ENCODE assay signal across 17 mouse cellular contexts in genomic region chr2:103017391-103017824, GRCm38 (mm10). TPM values are rescaled to one million over a fixed set of nuclear protein-coding genes. Genes with fewer than 3 reads are reported as not detected.
DNase-seq lines count a peak whose midpoint lies in the region; ATAC-seq and TF ChIP-seq lines count a peak whose summit lies in the region.
"Had no signal": no experiment of that assay in that cellular context is flagged by ENCODE, and none has a peak within 500 bp of the region (broad histone marks: within the 10 kb centered on the region; RNA-seq: fewer than 3 reads in every experiment).

No protein-coding gene starts in this region.

- H3K36me3 ChIP-seq in forebrain, postnatal 0 days (ENCODE audit: insufficient read depth): no peaks in the 10 kb centered on the region

- TF ChIP-seq CTCF in forebrain, postnatal 0 days (IDR thresholded peaks at IDR 0.05; ENCODE audit: low read depth): no peak

- peak; percentile 37 for DNase-seq in heart, adult 11 months
- DNase-seq in heart, postnatal 10 days: no peak
- DNase-seq in MEL-GATA-1-ER (ENCODE audit: extremely low read depth, low read depth) (peak; percentile 32), liver (peak; percentile 32)
- no peak for DNase-seq in embryo, embryonic 10 days (ENCODE audit: low spot score)
- no peak for DNase-seq in forebrain, postnatal 0 days
- no peak for DNase-seq in spleen, adult 12 weeks (ENCODE audit: low spot score)
- DNase-seq: adrenal gland, postnatal 14 days; cerebellum, postnatal 10 days; kidney, adult 18-20 months; retina, postnatal 1 day had no signal

- no peaks in the 10 kb centered on the region for H3K27me3 ChIP-seq in forebrain, postnatal 0 days (ENCODE audit: insufficient read depth, low read length)
- H3K27me3 ChIP-seq: embryonic facial prominence, embryonic 12.5 days; neural tube, embryonic 15.5 days had no signal

- no peak overlapping the region for H3K4me2 ChIP-seq in forebrain, postnatal 0 days (ENCODE audit: low read depth)
- H3K4me2 ChIP-seq: embryonic facial prominence, embryonic 12.5 days; hindbrain, embryonic 14.5 days; midbrain, embryonic 11.5 days; neural tube, embryonic 15.5 days had no signal

- intact Hi-C loops in heart, postnatal 10 days (cut with DNase I): loop anchor here (5.0 kb wide), 1 partner anchor 425 kb away; no protein-coding TSS in a partner anchor

- H3K4me1 ChIP-seq in forebrain, postnatal 0 days (ENCODE audit: insufficient read depth): no peaks in the 10 kb centered on the region
- H3K4me1 ChIP-seq: embryonic facial prominence, embryonic 12.5 days; limb, embryonic 10.5 days had no signal

- WGBS in forebrain, postnatal 0 days: 87% methylated on average over 2 of the region's 2 CpGs

- H3K9ac ChIP-seq in forebrain, postnatal 0 days: no peak overlapping the region
- H3K9ac ChIP-seq: embryonic facial prominence, embryonic 12.5 days; hindbrain, embryonic 14.5 days; neural tube, embryonic 15.5 days had no signal

- H3K9me3 ChIP-seq in forebrain, postnatal 0 days (ENCODE audit: low read length): 0 out of 2 replicates have a peak, but pooled peaks cover 2% of the 10 kb centered on the region
- H3K9me3 ChIP-seq: embryonic facial prominence, embryonic 12.5 days; limb, embryonic 10.5 days; neural tube, embryonic 15.5 days had no signal

- ATAC-seq in megakaryocyte, adult 5-6 weeks (ENCODE audit: poor library complexity, severe bottlenecking): 0 out of 2 replicates have a peak, but pooled peaks have one; percentile 13
- no peak for ATAC-seq in forebrain, postnatal 0 days

- H3K27ac ChIP-seq in forebrain, postnatal 0 days (ENCODE audit: low read depth, low read length): no peak overlapping the region
- H3K27ac ChIP-seq: embryonic facial prominence, embryonic 12.5 days; hindbrain, embryonic 14.5 days; limb, embryonic 10.5 days; neural tube, embryonic 15.5 days had no signal

- no peak overlapping the region for H3K4me3 ChIP-seq in forebrain, postnatal 0 days (ENCODE audit: low read depth, low read length)
- H3K4me3 ChIP-seq: embryonic facial prominence, embryonic 12.5 days; limb, embryonic 10.5 days; neural tube, embryonic 15.5 days had no signal

RNA-seq across cellular contexts. Expression of gene Pdhx, which starts 55.9 kb away (rescaled TPM):
- 100 to 1,000 TPM; 133 to 140 TPM for total RNA-seq in heart, postnatal 10 days (2021)
- total RNA-seq in megakaryocyte, adult 5-6 weeks (2015): 13.5 and 16.8 TPM in 2 replicates
- total RNA-seq in megakaryocyte, adult 5-6 weeks (2017): 20.6 and 23.9 TPM in 2 replicates
- total RNA-seq in forebrain, postnatal 0 days (2014; rRNA removed): 48.8 and 49.8 TPM in 2 replicates
- 57.2 and 65.1 TPM in 2 replicates for polyA plus RNA-seq in forebrain, postnatal 0 days (2015; fragmentation: Nextera tagmentation; extraction: Ambion mirVana)

RNA-seq across cellular contexts. Expression of gene Apip, which starts 56.1 kb away (rescaled TPM):
- total RNA-seq in heart, postnatal 10 days (2021): 10 to 100 TPM; 51.5 to 64.0 TPM
- 40.9 and 41.2 TPM in 2 replicates for total RNA-seq in megakaryocyte, adult 5-6 weeks (2015)
- total RNA-seq in megakaryocyte, adult 5-6 weeks (2017): 16.2 and 24.6 TPM in 2 replicates
- total RNA-seq in forebrain, postnatal 0 days (2014; rRNA removed): 17.0 and 28.5 TPM in 2 replicates
- polyA plus RNA-seq in forebrain, postnatal 0 days (2015; fragmentation: Nextera tagmentation; extraction: Ambion mirVana): 34.7 and 35.3 TPM in 2 replicates

Comparison
In these comparisons a context has a peak if more than half of its experiments do, and no peak if none do; other contexts are left out.
1. DNase-seq: peak in heart, adult 11 months (single experiment), MEL-GATA-1-ER (single experiment) and liver (single experiment); none in heart, postnatal 10 days (0 of 2), embryo, embryonic 10 days (single experiment), forebrain, postnatal 0 days (single experiment) and spleen, adult 12 weeks (single experiment).